Mouse (Mus musculus): Measurements from ENCODE around the gene Gm17067. TPM values are rescaled to one million over a fixed set of nuclear protein-coding genes. Genes with fewer than 3 reads are reported as not detected.
A peak's percentile ranks its signal among the peaks of the same experiment; 100 is the strongest.
"Not testable (repeated sequence)": the region's sequence is repeated elsewhere in the genome, so short reads cannot be mapped to it uniquely, and the experiment has no call there.

Gm17067 gene
- total and polyA plus RNA-seq, 3 experiments = not detected

DNA sequence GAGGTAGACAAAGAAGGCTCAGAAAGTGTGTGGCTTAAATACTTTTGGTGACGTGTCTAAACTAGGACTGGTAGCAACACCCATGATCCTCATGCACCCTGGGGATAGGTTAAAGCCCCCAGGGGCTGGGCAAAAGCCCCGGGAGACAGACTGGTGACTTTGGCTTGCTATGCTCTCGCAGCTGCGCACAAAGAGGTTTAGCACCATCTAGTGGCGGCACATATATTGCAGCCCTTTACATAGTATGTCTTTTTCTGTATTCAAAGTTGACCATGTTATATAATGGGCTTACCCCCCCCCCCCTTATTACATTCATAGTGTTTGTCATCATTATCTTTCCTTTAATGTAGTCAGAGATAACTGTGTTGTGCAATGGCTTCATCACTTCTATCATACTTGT, 66.7 kb downstream of the Gm17067 start:
- H3K27ac ChIP-seq (ENCODE audit: insufficient read depth, low read depth); dilution Hi-C loops (cut with MboI; ENCODE audit: extremely low pct_ligation_motif_present, extremely low pct_unique_long_range_greater_than_20kb, low sequenced_read_pairs); H3K4me2 ChIP-seq (ENCODE audit: insufficient read depth, low read depth, poor library complexity, severe bottlenecking); H3K36me3 ChIP-seq (replicated peaks in 1 of 2; ENCODE audit: control insufficient read depth in 1 of 2, insufficient read depth in 1 of 2, low read length in 1 of 2); in situ Hi-C loops (cut with MboI; ENCODE audit: low pct_ligation_motif_present, low pct_unique_long_range_greater_than_20kb, low sequenced_read_pairs); H3K9ac ChIP-seq (ENCODE audit: insufficient read depth, low read depth); H3K9me3 ChIP-seq (replicated peaks; ENCODE audit: low read length); H3K79me2 ChIP-seq (replicated peaks; ENCODE audit: control insufficient read depth, extremely low read depth, insufficient read depth, poor library complexity, severe bottlenecking); H3K4me1 ChIP-seq (ENCODE audit: control insufficient read depth in 1 of 2, insufficient read depth in 2 of 2); H3K27me3 ChIP-seq (replicated peaks); H3K4me3 ChIP-seq (replicated peaks in 1 of 3; ENCODE audit: low read depth in 2 of 3, low read length in 2 of 3, poor library complexity in 1 of 3): not testable (repeated sequence)
- TF ChIP-seq SMC3 (IDR thresholded peaks at IDR 0.05; ENCODE audit: low read depth, low read length) (peak; percentile 3; the same call in 1 of the 2 replicates), CTCF (conservative IDR thresholded peaks at IDR 0.05 in 1 of 2, IDR thresholded peaks at IDR 0.05 in 1 of 2; ENCODE audit: low read depth in 2 of 2, low read length in 2 of 2) (peak in 1 of 2 experiments; percentile 38; a peak in 2 of 4 replicates), RAD21 (IDR thresholded peaks at IDR 0.05; ENCODE audit: low read depth, low read length) (peak; percentile 15)
- DNase-seq (ENCODE audit: extremely low read depth) = peak; percentile 3

Other genes starting within 250 kb of the Gm17067 start
- gene Zfp141, start 221.3 kb downstream of the Gm17067 start, total RNA-seq (2012; rRNA removed) = 16.7 and 18.0 TPM in 2 replicates
- 26.8 and 28.2 TPM in 2 replicates for gene Zfp141, start 221.3 kb downstream of the Gm17067 start, total RNA-seq (2014; rRNA removed)
- 13.5 and 14.1 TPM in 2 replicates for gene Zfp141, start 221.3 kb downstream of the Gm17067 start, polyA plus RNA-seq (2012; ENCODE audit: insufficient read length, low read depth)
- gene Gm21028, start 148.4 kb downstream of the Gm17067 start, total RNA-seq (2012; rRNA removed) = not detected in 2 replicates
- gene Gm21028, start 148.4 kb downstream of the Gm17067 start, total RNA-seq (2014; rRNA removed) = not detected in 2 replicates
- gene Gm21028, start 148.4 kb downstream of the Gm17067 start, polyA plus RNA-seq (2012; ENCODE audit: insufficient read length, low read depth) = not detected in 2 replicates
- gene Zfp977, start 134.5 kb downstream of the Gm17067 start, total RNA-seq (2012; rRNA removed) = not detected in 2 replicates
- gene Zfp977, start 134.5 kb downstream of the Gm17067 start, total RNA-seq (2014; rRNA removed) = not detected in 2 replicates
- not detected in 2 replicates for gene Zfp977, start 134.5 kb downstream of the Gm17067 start, polyA plus RNA-seq (2012; ENCODE audit: insufficient read length, low read depth)
- not detected in 2 replicates for gene Zfp976, start 84.4 kb downstream of the Gm17067 start, total RNA-seq (2012; rRNA removed)
- not detected in 2 replicates for gene Zfp976, start 84.4 kb downstream of the Gm17067 start, total RNA-seq (2014; rRNA removed)
- gene Zfp976, start 84.4 kb downstream of the Gm17067 start, polyA plus RNA-seq (2012; ENCODE audit: insufficient read length, low read depth) = not detected in 2 replicates
- gene Zfp975, start 34.3 kb downstream of the Gm17067 start, total RNA-seq (2012; rRNA removed) = 1.3 and 1.8 TPM in 2 replicates
- 2.0 and 3.0 TPM in 2 replicates for gene Zfp975, start 34.3 kb downstream of the Gm17067 start, total RNA-seq (2014; rRNA removed)
- 0.79 and 0.91 TPM in 2 replicates for gene Zfp975, start 34.3 kb downstream of the Gm17067 start, polyA plus RNA-seq (2012; ENCODE audit: insufficient read length, low read depth)
- gene Vmn2r62, start 66.5 kb upstream of the Gm17067 start, total RNA-seq (2012; rRNA removed) = not detected in 2 replicates
- gene Vmn2r62, start 66.5 kb upstream of the Gm17067 start, total RNA-seq (2014; rRNA removed) = not detected in 2 replicates
- gene Vmn2r62, start 66.5 kb upstream of the Gm17067 start, polyA plus RNA-seq (2012; ENCODE audit: insufficient read length, low read depth) = not detected in 2 replicates
- 0.81 and 0.84 TPM in 2 replicates for gene Gm2381, start 140.2 kb upstream of the Gm17067 start, total RNA-seq (2012; rRNA removed)
- not detected in 2 replicates for gene Gm2381, start 140.2 kb upstream of the Gm17067 start, total RNA-seq (2014; rRNA removed)
- 0.08 TPM in 1 of 2 replicates, not detected in the other for gene Gm2381, start 140.2 kb upstream of the Gm17067 start, polyA plus RNA-seq (2012; ENCODE audit: insufficient read length, low read depth)
- not detected in 2 replicates for gene Vmn2r63, start 206.8 kb upstream of the Gm17067 start, total RNA-seq (2012; rRNA removed)
- gene Vmn2r63, start 206.8 kb upstream of the Gm17067 start, total RNA-seq (2014; rRNA removed) = not detected in 2 replicates
- gene Vmn2r63, start 206.8 kb upstream of the Gm17067 start, polyA plus RNA-seq (2012; ENCODE audit: insufficient read length, low read depth) = not detected in 2 replicates